Mouse (Mus musculus) liver, adult 2 months (tissue): ENCODE data around the gene Ifit1.
"Not testable (repeated sequence)": the region's sequence is repeated elsewhere in the genome, so short reads cannot be mapped to it uniquely, and the experiment has no call there.

Experiments
- CTCF ChIP-seq: fragments of 200-500 bp; IDR thresholded peaks from 2 replicates; pipeline ENCODE4 v1.5.1; 2011; ENCODE audit warnings: low read depth, low read length, control low read depth
- POLR2A ChIP-seq: fragments of 200-500 bp; IDR thresholded peaks from 2 replicates; pipeline ENCODE4 v1.6.1; 2011; ENCODE audit warnings: low read length, control low read depth; ENCODE audit not compliant: insufficient read depth; ENCODE audit errors: extremely low read depth

- TF ChIP-seq CTCF, POLR2A: not testable (repeated sequence)
These were observed 46.1 kb upstream of the Ifit1 start for GRCm38 (mm10) chr19:34594523-34594922.
